Mouse (Mus musculus): Measurements from ENCODE around the gene Itgb4. TPM values are rescaled to one million over a fixed set of nuclear protein-coding genes. Genes with fewer than 3 reads are reported as not detected.
"Not testable (repeated sequence)": the region's sequence is repeated elsewhere in the genome, so short reads cannot be mapped to it uniquely, and the experiment has no call there.

Itgb4 gene
- polyA plus RNA-seq, 1 experiment from 2014 or later: 0.83 TPM

DNA sequence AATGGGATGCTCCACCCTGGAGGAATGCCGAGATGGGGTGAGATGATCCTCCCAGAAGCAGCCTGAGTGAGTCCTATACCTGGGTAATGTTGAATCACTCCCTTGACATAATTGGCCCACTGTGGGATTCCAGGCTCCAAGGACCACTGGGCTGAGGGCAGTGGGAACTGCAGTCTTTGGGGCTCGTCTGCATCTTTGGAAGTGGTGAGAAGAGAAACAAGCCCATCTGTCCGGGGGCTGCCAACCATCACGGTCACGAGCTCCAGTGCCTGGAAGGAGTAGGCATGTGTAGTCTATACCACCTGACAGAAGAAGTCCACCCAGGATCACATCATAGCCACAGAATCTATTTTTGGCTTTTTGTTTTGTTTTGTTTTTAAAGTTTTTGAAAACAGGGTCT, 36.4 kb downstream of the Itgb4 start:
- no peaks in the 10 kb centered on the region for H3K27me3 ChIP-seq (ENCODE audit: control insufficient read depth, insufficient read depth, low read length)
- peaks cover 6% of the 10 kb centered on the region for H3K4me1 ChIP-seq (ENCODE audit: control insufficient read depth, insufficient read depth, low read length)
- H3K27ac ChIP-seq (replicated peaks; ENCODE audit: low read depth, low read length): no peak overlapping the region

DNA sequence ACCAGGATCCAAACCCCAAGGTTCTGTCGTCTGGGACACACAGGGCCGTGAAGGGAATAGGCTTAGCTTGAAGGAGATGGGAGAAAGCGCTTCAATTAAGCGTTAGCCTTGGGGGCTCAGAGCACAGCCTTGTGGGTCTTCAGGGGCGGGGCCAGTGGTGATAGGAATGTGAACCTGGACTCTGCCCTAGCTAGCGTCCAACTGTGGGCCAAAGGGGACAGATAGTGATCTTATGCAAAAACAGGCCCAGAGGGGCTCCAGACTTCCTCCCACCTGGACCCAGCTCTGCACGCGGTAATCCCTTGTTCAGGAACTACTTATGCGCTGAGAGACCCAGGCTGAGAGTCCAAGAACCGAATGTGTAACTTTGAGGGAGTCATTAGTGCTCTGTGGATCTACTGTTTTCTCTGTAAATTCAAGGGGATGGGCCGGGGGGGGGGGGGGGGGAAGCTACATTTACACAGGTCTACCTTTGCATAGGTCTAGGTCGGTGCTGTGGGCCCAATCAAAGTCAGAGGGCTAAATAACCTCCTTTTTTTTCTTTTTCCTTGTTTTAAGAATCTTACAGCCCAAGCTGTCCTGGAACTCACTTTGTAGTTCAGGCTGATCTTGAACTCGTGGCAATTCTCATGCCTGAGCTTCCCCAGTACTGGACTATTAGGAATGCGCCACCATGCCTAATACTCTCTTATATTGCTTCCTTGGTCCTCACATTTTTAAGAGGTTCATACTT, 37.2 kb downstream of the Itgb4 start:
- 17% methylated on average over 13 of the region's 14 CpGs for WGBS
- Histone ChIP-seq H3K9ac (replicated peaks; ENCODE audit: low read length) (peak overlapping the region; percentile 85), H3K9me3 (replicated peaks; ENCODE audit: control insufficient read depth, low read length) (no peaks in the 10 kb centered on the region), H3K36me3 (replicated peaks; ENCODE audit: control insufficient read depth, insufficient read depth, low read depth, low read length) (no peaks in the 10 kb centered on the region; the same call in 1 of the 2 replicates), H3K4me1 (ENCODE audit: control insufficient read depth, insufficient read depth, low read length) (peaks cover 6% of the 10 kb centered on the region), H3K4me2 (ENCODE audit: low read depth, low read length) (peak overlapping the region; percentile 93), H3K27ac (replicated peaks; ENCODE audit: low read depth, low read length) (peak overlapping the region; percentile 84; the same call in 1 of the 2 replicates), H3K27me3 (ENCODE audit: control insufficient read depth, insufficient read depth, low read length) (no peaks in the 10 kb centered on the region), H3K4me3 (ENCODE audit: low read depth, low read length) (peak overlapping the region; percentile 75)
- DNase-seq (ENCODE audit: low spot score) (peak; percentile 62), ATAC-seq (replicated peaks; ENCODE audit: insufficient number of reproducible peaks, low FRiP score, low TSS enrichment, low read depth) (peak; percentile 3; the same call in 1 of the 2 replicates)

More for the DNA sequence above, 36.4 kb downstream of the Itgb4 start:
- H3K4me2 ChIP-seq (ENCODE audit: low read depth, low read length): no peak overlapping the region
- no peaks in the 10 kb centered on the region for H3K9me3 ChIP-seq (replicated peaks; ENCODE audit: control insufficient read depth, low read length)
- H3K36me3 ChIP-seq (replicated peaks; ENCODE audit: control insufficient read depth, insufficient read depth, low read depth, low read length): no peaks in the 10 kb centered on the region; the same call in 1 of the 2 replicates
- DNase-seq (ENCODE audit: low spot score) (no peak), ATAC-seq (replicated peaks; ENCODE audit: insufficient number of reproducible peaks, low FRiP score, low TSS enrichment, low read depth) (no peak)
- no peak overlapping the region for H3K4me3 ChIP-seq (ENCODE audit: low read depth, low read length)
- 85% methylated on average over 5 of the region's 5 CpGs for WGBS
- no peak overlapping the region for H3K9ac ChIP-seq (replicated peaks; ENCODE audit: low read length)

GRCm38 (mm10) chr11:116012262-116012947, 37.9 kb downstream of the Itgb4 start, which contains the start of gene Galk1:
Gene Galk1 (minus strand): TSS chr11:116012719.
- Histone ChIP-seq H3K9me3 (replicated peaks; ENCODE audit: control insufficient read depth, low read length) (no peaks in the 10 kb centered on the region), H3K9ac (replicated peaks; ENCODE audit: low read length) (peak within 1 kb of the TSS; percentile 85), H3K27me3 (ENCODE audit: control insufficient read depth, insufficient read depth, low read length) (no peaks in the 10 kb centered on the region), H3K36me3 (replicated peaks; ENCODE audit: control insufficient read depth, insufficient read depth, low read depth, low read length) (no peaks in the 10 kb centered on the region; the same call in 1 of the 2 replicates), H3K4me2 (ENCODE audit: low read depth, low read length) (peak within 1 kb of the TSS; percentile 93), H3K4me1 (ENCODE audit: control insufficient read depth, insufficient read depth, low read length) (peaks cover 6% of the 10 kb centered on the region), H3K27ac (replicated peaks; ENCODE audit: low read depth, low read length) (peak within 1 kb of the TSS; percentile 84), H3K4me3 (ENCODE audit: low read depth, low read length) (peak within 1 kb of the TSS; percentile 75)
- peak; percentile 86 for ATAC-seq (replicated peaks; ENCODE audit: insufficient number of reproducible peaks, low FRiP score, low TSS enrichment, low read depth)
- under 1% methylated on average over 55 of the region's 55 CpGs for WGBS
- DNase-seq (ENCODE audit: low spot score): peak; percentile 95

- Histone ChIP-seq H3K27me3 (ENCODE audit: control insufficient read depth, insufficient read depth, low read length) (no peaks in the 10 kb centered on the region), H3K9me3 (replicated peaks; ENCODE audit: control insufficient read depth, low read length) (no peaks in the 10 kb centered on the region), H3K36me3 (replicated peaks; ENCODE audit: control insufficient read depth, insufficient read depth, low read depth, low read length) (no peaks in the 10 kb centered on the region; the same call in 1 of the 2 replicates), H3K9ac (replicated peaks; ENCODE audit: low read length) (no peak overlapping the region), H3K4me1 (ENCODE audit: control insufficient read depth, insufficient read depth, low read length) (peaks cover 6% of the 10 kb centered on the region), H3K4me3 (ENCODE audit: low read depth, low read length) (no peak overlapping the region), H3K4me2 (ENCODE audit: low read depth, low read length) (no peak overlapping the region), H3K27ac (replicated peaks; ENCODE audit: low read depth, low read length) (no peak overlapping the region)
- DNase-seq (ENCODE audit: low spot score): no peak
- 64% methylated on average over 8 of the region's 8 CpGs for WGBS
- no peak for ATAC-seq (replicated peaks; ENCODE audit: insufficient number of reproducible peaks, low FRiP score, low TSS enrichment, low read depth)
These were observed 40.3 kb downstream of the Itgb4 start for GRCm38 (mm10) chr11:116014821-116015220.

DNA sequence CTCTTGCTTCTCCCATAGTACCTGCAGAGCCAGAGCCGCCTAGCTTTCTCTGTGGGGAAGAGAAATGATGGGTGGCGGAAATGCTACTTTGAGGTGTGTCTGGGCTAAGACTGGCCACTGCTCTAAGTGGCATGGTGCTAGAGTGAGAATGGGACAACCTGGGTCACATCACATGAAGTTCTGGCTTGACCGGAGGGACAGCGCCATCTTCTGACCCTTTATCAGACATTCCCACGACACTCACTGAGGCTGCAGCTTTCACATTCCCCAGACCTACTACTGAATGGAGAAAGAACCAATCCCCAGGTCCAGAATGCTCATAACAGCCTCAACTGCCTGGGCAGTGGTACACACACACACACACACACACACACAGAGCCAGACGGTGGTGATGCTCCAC, 43.6 kb downstream of the Itgb4 start:
- Histone ChIP-seq H3K4me3 (ENCODE audit: low read depth, low read length) (no peak overlapping the region), H3K4me1 (ENCODE audit: control insufficient read depth, insufficient read depth, low read length) (no peaks in the 10 kb centered on the region), H3K9me3 (replicated peaks; ENCODE audit: control insufficient read depth, low read length) (no peaks in the 10 kb centered on the region), H3K36me3 (replicated peaks; ENCODE audit: control insufficient read depth, insufficient read depth, low read depth, low read length) (no peaks in the 10 kb centered on the region), H3K9ac (replicated peaks; ENCODE audit: low read length) (no peak overlapping the region), H3K27ac (replicated peaks; ENCODE audit: low read depth, low read length) (no peak overlapping the region), H3K4me2 (ENCODE audit: low read depth, low read length) (no peak overlapping the region), H3K27me3 (ENCODE audit: control insufficient read depth, insufficient read depth, low read length) (no peaks in the 10 kb centered on the region)
- 20% methylated on average over 6 of the region's 6 CpGs for WGBS
- peak; percentile 47 for DNase-seq (ENCODE audit: low spot score)
- ATAC-seq (replicated peaks; ENCODE audit: insufficient number of reproducible peaks, low FRiP score, low TSS enrichment, low read depth): peak; percentile 24; the same call in 1 of the 2 replicates

DNA sequence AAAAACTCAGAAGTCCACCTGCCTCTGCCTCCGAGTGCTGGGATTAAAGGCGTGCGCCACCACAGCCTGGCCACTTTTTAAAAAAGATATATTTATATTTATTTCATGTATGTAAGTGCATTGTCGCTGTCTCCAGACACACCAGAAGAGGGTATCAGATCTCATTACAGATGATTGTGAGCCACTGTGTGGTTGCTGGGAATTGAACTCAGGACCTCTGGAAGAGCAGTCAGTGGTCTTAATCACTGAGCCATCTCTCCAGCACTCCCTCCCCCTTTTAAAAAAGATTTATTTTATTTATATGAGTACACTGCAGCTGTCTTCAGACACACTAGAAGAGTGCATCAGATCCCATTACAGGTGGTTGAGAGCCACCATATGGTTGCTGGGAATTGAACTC, 44.4 kb downstream of the Itgb4 start:
- WGBS: 88% methylated on average over 4 of the region's 4 CpGs
- ATAC-seq (replicated peaks; ENCODE audit: insufficient number of reproducible peaks, low FRiP score, low TSS enrichment, low read depth); H3K4me1 ChIP-seq (ENCODE audit: control insufficient read depth, insufficient read depth, low read length); H3K36me3 ChIP-seq (replicated peaks; ENCODE audit: control insufficient read depth, insufficient read depth, low read depth, low read length); H3K4me3 ChIP-seq (ENCODE audit: low read depth, low read length); DNase-seq (ENCODE audit: low spot score); H3K9ac ChIP-seq (replicated peaks; ENCODE audit: low read length); H3K27ac ChIP-seq (replicated peaks; ENCODE audit: low read depth, low read length); H3K9me3 ChIP-seq (replicated peaks; ENCODE audit: control insufficient read depth, low read length); H3K4me2 ChIP-seq (ENCODE audit: low read depth, low read length); H3K27me3 ChIP-seq (ENCODE audit: control insufficient read depth, insufficient read depth, low read length): not testable (repeated sequence)

- Histone ChIP-seq H3K36me3 (replicated peaks; ENCODE audit: control insufficient read depth, insufficient read depth, low read depth, low read length) (no peaks in the 10 kb centered on the region), H3K27ac (replicated peaks; ENCODE audit: low read depth, low read length) (no peak overlapping the region), H3K4me1 (ENCODE audit: control insufficient read depth, insufficient read depth, low read length) (no peaks in the 10 kb centered on the region), H3K9ac (replicated peaks; ENCODE audit: low read length) (no peak overlapping the region), H3K4me3 (ENCODE audit: low read depth, low read length) (no peak overlapping the region), H3K4me2 (ENCODE audit: low read depth, low read length) (no peak overlapping the region), H3K9me3 (replicated peaks; ENCODE audit: control insufficient read depth, low read length) (no peaks in the 10 kb centered on the region), H3K27me3 (ENCODE audit: control insufficient read depth, insufficient read depth, low read length) (no peaks in the 10 kb centered on the region)
- DNase-seq (ENCODE audit: low spot score) (no peak), ATAC-seq (replicated peaks; ENCODE audit: insufficient number of reproducible peaks, low FRiP score, low TSS enrichment, low read depth) (no peak)
- 55% methylated on average over 1 of the region's 1 CpGs for WGBS
These were observed 44.9 kb downstream of the Itgb4 start for GRCm38 (mm10) chr11:116019360-116019791.

DNA sequence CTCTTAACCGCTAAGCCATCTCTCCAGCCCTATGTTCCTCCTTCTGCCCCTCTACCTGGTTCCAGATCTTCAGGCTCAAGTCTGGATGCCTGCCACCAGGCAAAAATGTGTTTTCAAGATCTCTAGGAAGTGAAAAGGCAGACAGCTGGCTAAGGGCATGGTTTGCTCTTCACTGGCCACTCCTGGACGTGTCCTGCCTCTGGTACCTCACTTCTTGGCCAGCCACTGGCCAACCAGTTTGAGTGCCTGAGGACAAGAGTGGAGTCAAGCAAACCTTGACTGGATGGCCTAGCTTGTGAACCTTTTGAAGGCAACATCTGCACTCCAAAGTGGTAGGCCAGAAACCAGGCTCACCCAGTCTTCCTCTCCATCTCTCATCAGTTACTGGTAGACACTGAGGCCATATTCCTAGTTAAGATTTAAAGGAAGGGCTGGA, 45.5 kb downstream of the Itgb4 start:
- H3K27me3 ChIP-seq (ENCODE audit: control insufficient read depth, insufficient read depth, low read length): no peaks in the 10 kb centered on the region
- WGBS: 74% methylated on average over 2 of the region's 2 CpGs
- H3K9me3 ChIP-seq (replicated peaks; ENCODE audit: control insufficient read depth, low read length): no peaks in the 10 kb centered on the region
- H3K4me2 ChIP-seq (ENCODE audit: low read depth, low read length): no peak overlapping the region
- no peak overlapping the region for H3K4me3 ChIP-seq (ENCODE audit: low read depth, low read length)
- H3K27ac ChIP-seq (replicated peaks; ENCODE audit: low read depth, low read length): no peak overlapping the region
- ATAC-seq (replicated peaks; ENCODE audit: insufficient number of reproducible peaks, low FRiP score, low TSS enrichment, low read depth): no peak
- peak; percentile 19 for DNase-seq (ENCODE audit: low spot score)
- no peaks in the 10 kb centered on the region for H3K4me1 ChIP-seq (ENCODE audit: control insufficient read depth, insufficient read depth, low read length)
- H3K9ac ChIP-seq (replicated peaks; ENCODE audit: low read length): no peak overlapping the region
- H3K36me3 ChIP-seq (replicated peaks; ENCODE audit: control insufficient read depth, insufficient read depth, low read depth, low read length): no peaks in the 10 kb centered on the region

Data from embryonic facial prominence, embryonic 11.5 days (tissue).